Mouse (Mus musculus) MEL (cell line): ENCODE results near the gene Grip1.

Source experiments
- BHLHE40 ChIP-seq: IDR thresholded peaks from 2 replicates; pipeline ENCODE4 v1.6.1; 2012; ENCODE audit warnings: low read depth, mild to moderate bottlenecking, inconsistent platforms, low read length, improper control_type of control experiment, borderline replicate concordance
- CHD1 ChIP-seq: IDR thresholded peaks from 2 replicates; pipeline ENCODE4 v1.6.1; 2012; ENCODE audit warnings: low read depth, mild to moderate bottlenecking, inconsistent platforms, low read length, improper control_type of control experiment
- CTCF ChIP-seq, 3 experiments: IDR thresholded peaks in 2 of 3; conservative IDR thresholded peaks in 1 of 3; 2 replicates each; pipeline ENCODE4 v1.5.1; 2011 to 2012; ENCODE audit warnings: low read length in 3 of 3, low read depth in 2 of 3, mild to moderate bottlenecking in 2 of 3, improper control_type of control experiment in 1 of 3, inconsistent platforms in 1 of 3, mixed read lengths in 1 of 3, moderate library complexity in 1 of 3; ENCODE audit not compliant: control insufficient read depth in 1 of 3, insufficient read depth in 1 of 3, poor library complexity in 1 of 3, severe bottlenecking in 1 of 3
- E2F4 ChIP-seq: IDR thresholded peaks from 2 replicates; pipeline ENCODE4 v1.6.1; 2011; ENCODE audit warnings: low read depth, low read length, improper control_type of control experiment, borderline replicate concordance
- EP300 ChIP-seq, 2 experiments: IDR thresholded peaks; 2 replicates each; pipeline ENCODE4 v1.6.1; 2011; ENCODE audit warnings: improper control_type of control experiment in 2 of 2, low read length in 2 of 2, low read depth in 1 of 2, mild to moderate bottlenecking in 1 of 2
- GATA1 ChIP-seq: IDR thresholded peaks from 2 replicates; pipeline ENCODE4 v1.6.1; 2011; ENCODE audit warnings: low read depth, low read length, improper control_type of control experiment
- HCFC1 ChIP-seq: IDR thresholded peaks from 2 replicates; pipeline ENCODE4 v1.6.1; 2012; ENCODE audit warnings: low read depth, mild to moderate bottlenecking, inconsistent platforms, low read length, improper control_type of control experiment, moderate library complexity
- MYC ChIP-seq: IDR thresholded peaks from 2 replicates; pipeline ENCODE4 v1.6.1; 2011; ENCODE audit warnings: low read depth, mild to moderate bottlenecking, low read length, improper control_type of control experiment, moderate library complexity
- POLR2A ChIP-seq, 2 experiments: IDR thresholded peaks; 2 replicates each; pipeline ENCODE4 v1.6.1; 2011 to 2012; ENCODE audit warnings: low read length in 2 of 2, mild to moderate bottlenecking in 2 of 2, control low read depth in 1 of 2, improper control_type of control experiment in 1 of 2, low read depth in 1 of 2, moderate library complexity in 1 of 2; ENCODE audit not compliant: control insufficient read depth in 1 of 2, insufficient read depth in 1 of 2, poor library complexity in 1 of 2
- SIN3A ChIP-seq: IDR thresholded peaks from 2 replicates; pipeline ENCODE4 v1.6.1; 2012; ENCODE audit warnings: low read length, improper control_type of control experiment, inconsistent platforms
- ZKSCAN1 ChIP-seq: IDR thresholded peaks from 2 replicates; pipeline ENCODE4 v1.6.1; 2012; ENCODE audit warnings: low read depth, mild to moderate bottlenecking, inconsistent platforms, low read length, improper control_type of control experiment, moderate library complexity
- ZNF384 ChIP-seq: IDR thresholded peaks from 2 replicates; pipeline ENCODE4 v1.6.1; 2012; ENCODE audit warnings: low read depth, mild to moderate bottlenecking, inconsistent platforms, low read length, improper control_type of control experiment

- TF ChIP-seq BHLHE40 (no peak), POLR2A (IDR thresholded peaks at IDR 0.05; ENCODE audit: control insufficient read depth in 1 of 2, insufficient read depth in 1 of 2, low read depth in 1 of 2, low read length in 2 of 2, poor library complexity in 1 of 2) (no peak), CTCF (IDR thresholded peaks at IDR 0.05 in 2 of 3, conservative IDR thresholded peaks at IDR 0.05 in 1 of 3; ENCODE audit: control insufficient read depth in 1 of 3, insufficient read depth in 1 of 3, low read depth in 2 of 3, low read length in 3 of 3, poor library complexity in 1 of 3, severe bottlenecking in 1 of 3) (no peak), ZKSCAN1 (no peak), EP300 (IDR thresholded peaks at IDR 0.05; ENCODE audit: low read depth in 1 of 2, low read length in 2 of 2) (no peak), GATA1 (no peak), E2F4 (no peak), MYC (no peak), CHD1 (no peak), SIN3A (no peak), HCFC1 (no peak), ZNF384 (no peak)
Measured at GRCm38 (mm10) chr10:119802421-119802820, 348.8 kb downstream of the Grip1 start.
